Mouse (Mus musculus) lung, postnatal 0 days (tissue): ENCODE results near the gene Hdc. TPM values are rescaled to one million over a fixed set of nuclear protein-coding genes. Genes with fewer than 3 reads are reported as not detected.

Source experiments
- ATAC-seq: fragments of 200-750 bp; cut with Nextera tagmentation; 2 replicates; pipeline ENCODE4 v1.8.0; 2017; ENCODE audit warnings: moderate library complexity
- DNase-seq: peaks from one replicate; pipeline ENCODE4 v3.0.0-alpha.2; 2016; ENCODE audit warnings: low spot score
- H3K27ac ChIP-seq: fragments of 300-500 bp; sonication (generic); 2 replicates; pipeline ENCODE4 v1.5.1; 2014; ENCODE audit warnings: antibody characterized with exemption, mild to moderate bottlenecking, low read length, mixed read lengths
- H3K27me3 ChIP-seq: fragments of 300-500 bp; sonication (generic); replicated peaks from 2 replicates; pipeline ENCODE4 v1.6.1; 2014; ENCODE audit warnings: low read length, mixed read lengths; ENCODE audit not compliant: insufficient read depth
- H3K36me3 ChIP-seq: fragments of 300-500 bp; sonication (generic); 2 replicates; pipeline ENCODE4 v1.6.1; 2014; ENCODE audit warnings: low read length, mixed read lengths; ENCODE audit not compliant: insufficient read depth
- H3K4me1 ChIP-seq: fragments of 300-500 bp; sonication (generic); 2 replicates; pipeline ENCODE4 v1.6.1; 2014; ENCODE audit warnings: antibody characterized with exemption, low read depth, low read length, mixed read lengths; ENCODE audit not compliant: insufficient read depth
- H3K4me2 ChIP-seq: fragments of 300-500 bp; sonication (generic); replicated peaks from 2 replicates; pipeline ENCODE4 v1.6.1; 2014; ENCODE audit warnings: low read depth, mild to moderate bottlenecking, low read length, moderate library complexity, mixed read lengths
- H3K4me3 ChIP-seq: fragments of 300-500 bp; sonication (generic); 2 replicates; pipeline ENCODE4 v1.5.1; 2014; ENCODE audit warnings: low read depth, low read length
- H3K9ac ChIP-seq: fragments of 300-500 bp; sonication (generic); replicated peaks from 2 replicates; pipeline ENCODE4 v1.6.1; 2014; ENCODE audit warnings: low read depth, mild to moderate bottlenecking
- H3K9me3 ChIP-seq: fragments of 300-500 bp; sonication (generic); 2 replicates; pipeline ENCODE4 v1.6.1; 2016; ENCODE audit warnings: low read length, mixed read lengths
- CTCF ChIP-seq: IDR thresholded peaks from 2 replicates; pipeline ENCODE4 v1.5.1; 2016; ENCODE audit warnings: antibody characterized with exemption, mild to moderate bottlenecking
- EP300 ChIP-seq: IDR thresholded peaks from 2 replicates; pipeline ENCODE4 v1.6.1; 2016; ENCODE audit warnings: antibody characterized with exemption, mild to moderate bottlenecking, control low read depth
- WGBS: fragments of 180-500 bp; shearing (Covaris S2); extraction: QIAGEN DNeasy Blood & Tissue Kit; methylation state at CpG from one replicate; pipeline ENCODE4 v1.1.7; 2014; 5-methylcytosine and 5-hydroxymethylcytosine counted together
- polyA plus RNA-seq: library from polyadenylated mRNA; unstranded; fragments of >200 nt; fragmentation: Nextera tagmentation; extraction: Ambion mirVana; gene quantifications from 2 replicates; pipeline ENCODE4 v1.2.1, GENCODE M21; 2015

The Hdc gene
- polyA plus RNA-seq, 1 experiment from 2014 or later: 35.2 TPM

DNA sequence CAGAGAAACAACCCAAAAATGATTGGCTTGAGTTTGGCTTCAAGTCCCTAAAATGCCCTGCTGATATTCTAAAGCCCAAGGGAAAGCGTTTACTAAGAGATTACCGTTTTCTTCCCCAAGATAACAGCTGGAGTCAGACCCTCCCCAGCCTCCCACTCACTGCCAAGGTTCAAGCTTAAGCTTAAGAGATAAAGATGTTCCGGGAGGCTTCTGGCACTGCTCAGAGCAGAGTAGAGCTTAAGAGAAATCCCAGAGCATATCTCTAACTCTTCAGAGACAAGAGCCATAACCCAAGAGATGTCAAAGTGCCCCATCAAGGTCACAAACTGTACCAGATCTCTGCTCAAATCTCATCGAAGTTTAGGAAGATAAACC lies 12.4 kb downstream of the Hdc start:
- Histone ChIP-seq H3K9me3 (no peaks in the 10 kb centered on the region), H3K27ac (no peak overlapping the region), H3K36me3 (no peaks in the 10 kb centered on the region), H3K4me2 (no peak overlapping the region), H3K9ac (no peak overlapping the region), H3K27me3 (no peaks in the 10 kb centered on the region), H3K4me1 (no peaks in the 10 kb centered on the region), H3K4me3 (no peak overlapping the region)
- ATAC-seq (no peak), DNase-seq (no peak)
- WGBS: 53% methylated on average over 4 of the region's 4 CpGs
- TF ChIP-seq CTCF (no peak), EP300 (no peak)

DNA sequence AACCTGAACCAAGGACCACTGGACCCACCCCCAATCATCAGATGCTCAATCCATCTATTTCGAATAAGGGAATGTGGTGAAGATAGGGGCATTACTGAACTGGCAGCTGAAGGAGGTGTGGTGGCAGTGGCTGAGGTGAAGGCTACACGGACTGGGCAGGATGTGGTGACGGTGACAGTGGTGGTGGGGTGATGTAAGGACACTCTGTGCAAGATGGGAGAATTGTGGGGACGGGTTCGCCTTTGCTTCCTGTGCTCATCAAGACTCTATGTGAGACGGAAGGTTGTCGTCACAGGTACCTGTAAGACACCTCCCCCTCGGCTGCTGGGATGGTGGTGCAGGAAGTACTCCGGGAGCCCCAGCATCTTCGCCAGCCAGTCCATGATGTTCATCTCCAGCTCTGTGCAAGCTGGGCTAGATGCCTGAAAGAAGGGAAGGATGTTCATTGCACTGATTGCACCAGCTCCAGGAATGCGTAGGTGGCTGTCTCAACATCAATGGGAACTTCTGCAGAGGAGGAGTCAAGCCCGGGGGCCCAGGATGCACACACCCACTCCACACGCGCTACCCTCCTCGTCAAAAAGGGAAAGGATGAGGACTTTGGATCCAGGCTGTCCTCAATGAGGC lies 12.9 kb downstream of the Hdc start:
- H3K9ac ChIP-seq: no peak overlapping the region
- H3K27ac ChIP-seq: no peak overlapping the region
- no peak overlapping the region for H3K4me3 ChIP-seq
- ATAC-seq: no peak
- no peaks in the 10 kb centered on the region for H3K27me3 ChIP-seq
- H3K4me1 ChIP-seq: no peaks in the 10 kb centered on the region
- TF ChIP-seq EP300 (no peak), CTCF (no peak)
- DNase-seq: no peak
- WGBS: 77% methylated on average over 15 of the region's 15 CpGs
- H3K4me2 ChIP-seq: no peak overlapping the region
- no peaks in the 10 kb centered on the region for H3K36me3 ChIP-seq
- H3K9me3 ChIP-seq: no peaks in the 10 kb centered on the region

DNA sequence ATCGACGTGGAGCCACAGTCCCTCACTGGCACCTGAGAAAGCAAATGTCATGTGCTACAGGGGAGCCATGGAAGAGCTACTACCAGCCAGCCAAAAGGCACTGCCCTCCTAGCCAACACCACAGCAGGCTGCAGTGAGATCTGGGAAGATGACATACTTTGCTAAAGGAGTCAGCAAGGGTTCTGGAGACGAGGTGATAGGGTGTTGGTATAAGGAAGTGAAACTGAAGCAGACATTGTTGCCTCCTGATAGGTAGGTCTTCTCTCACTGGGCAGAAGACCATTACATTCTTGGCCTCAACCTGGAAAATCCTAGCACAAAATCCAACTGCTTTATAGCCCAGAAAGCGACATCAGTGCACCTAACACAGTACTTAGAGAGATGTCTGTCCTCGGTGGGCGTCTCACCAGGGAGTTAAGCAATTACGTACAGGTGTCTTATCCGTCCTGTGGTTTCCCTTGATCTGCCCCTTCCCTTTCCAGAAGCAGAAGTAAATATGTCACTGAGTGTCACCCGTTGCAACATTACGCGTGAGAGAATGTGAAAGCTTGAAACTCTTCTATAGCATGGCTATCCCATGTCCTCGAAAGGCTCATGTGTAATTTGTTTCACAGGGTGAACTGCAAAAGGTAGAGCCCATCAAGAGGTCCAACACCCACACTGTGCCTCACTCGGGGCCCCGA lies 17.0 kb downstream of the Hdc start:
- no peak for ATAC-seq

DNA sequence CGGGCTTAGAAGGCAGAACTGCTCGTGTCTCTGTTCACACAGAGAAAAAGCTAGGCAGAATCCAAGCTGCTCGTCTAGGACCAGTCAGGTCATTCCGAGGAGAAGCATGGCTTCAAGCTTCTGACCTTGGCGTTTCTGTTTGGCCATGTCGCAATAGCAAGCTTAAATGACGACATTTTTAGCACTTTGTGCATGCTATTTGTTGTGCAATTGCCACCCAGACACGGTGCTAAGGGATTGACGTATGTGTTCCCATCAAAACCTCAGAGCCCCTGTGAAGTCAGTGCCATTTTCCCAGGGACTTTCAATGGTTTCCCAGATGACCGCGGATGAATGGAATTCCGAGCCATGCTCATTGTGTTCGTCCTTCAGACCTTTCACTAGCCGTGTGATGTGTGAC lies 18.6 kb downstream of the Hdc start:
- WGBS: 64% methylated on average over 14 of the region's 14 CpGs
- peak; percentile 32 for ATAC-seq
- TF ChIP-seq EP300: peak; percentile 47
- TF ChIP-seq CTCF: no peak

More for the DNA sequence above, 17.0 kb downstream of the Hdc start:
- TF ChIP-seq CTCF (no peak), EP300 (no peak)
- H3K4me3 ChIP-seq: no peak overlapping the region
- no peak for DNase-seq
- no peaks in the 10 kb centered on the region for H3K4me1 ChIP-seq
- H3K36me3 ChIP-seq: no peaks in the 10 kb centered on the region
- no peak overlapping the region for H3K27ac ChIP-seq
- H3K27me3 ChIP-seq: no peaks in the 10 kb centered on the region
- no peaks in the 10 kb centered on the region for H3K9me3 ChIP-seq
- H3K4me2 ChIP-seq: no peak overlapping the region
- WGBS: 83% methylated on average over 14 of the region's 14 CpGs
- no peak overlapping the region for H3K9ac ChIP-seq

DNA sequence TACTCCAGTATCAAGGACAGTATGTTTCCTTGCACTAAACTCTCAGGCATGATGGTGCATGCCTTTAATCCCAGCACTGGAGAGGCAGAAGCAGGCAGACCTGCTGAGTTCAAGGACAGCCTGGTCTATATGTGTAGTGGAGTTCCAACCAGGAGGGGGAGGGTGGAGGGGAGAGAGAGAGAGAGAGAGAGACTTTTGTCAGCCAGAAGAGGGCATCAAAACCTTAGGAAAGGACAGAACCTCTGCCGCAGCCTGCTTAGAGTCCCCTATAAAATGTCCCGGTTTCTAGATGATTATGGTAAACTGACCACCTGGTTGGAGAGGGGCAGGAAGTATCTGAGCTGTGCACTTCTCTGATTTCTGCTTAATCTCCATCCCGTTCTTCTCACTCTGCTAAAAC lies 20.1 kb downstream of the Hdc start:
- H3K4me3 ChIP-seq: no peak overlapping the region
- 9% methylated on average over 3 of the region's 3 CpGs for WGBS

More for the DNA sequence above, 18.6 kb downstream of the Hdc start:
- DNase-seq: peak; percentile 67
- Histone ChIP-seq H3K4me2 (no peak overlapping the region), H3K27ac (no peak overlapping the region), H3K9me3 (no peaks in the 10 kb centered on the region), H3K4me1 (no peaks in the 10 kb centered on the region), H3K27me3 (no peaks in the 10 kb centered on the region), H3K4me3 (no peak overlapping the region), H3K36me3 (no peaks in the 10 kb centered on the region), H3K9ac (no peak overlapping the region)

DNA sequence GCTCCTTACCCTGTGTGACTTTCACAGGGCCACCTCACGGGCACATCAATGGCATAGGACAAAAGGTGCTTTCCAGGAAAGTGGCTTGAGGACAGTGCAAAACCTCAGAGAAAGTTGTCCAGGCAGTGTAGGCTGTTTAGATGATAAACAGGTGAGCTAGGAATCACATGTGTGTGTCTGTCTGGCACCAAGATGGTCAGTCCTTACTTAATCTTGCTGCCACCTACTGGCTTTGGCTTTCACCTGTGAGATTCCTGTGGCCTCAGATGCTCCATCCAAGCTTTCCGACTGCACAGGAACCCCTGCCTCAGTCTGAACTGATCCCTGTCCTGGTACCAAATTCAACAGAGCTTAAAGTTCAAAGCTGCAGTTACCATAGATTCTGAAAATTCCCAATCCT lies 20.7 kb downstream of the Hdc start:
- Histone ChIP-seq H3K4me3 (no peak overlapping the region), H3K36me3 (no peaks in the 10 kb centered on the region), H3K4me2 (no peak overlapping the region), H3K27me3 (no peaks in the 10 kb centered on the region), H3K4me1 (no peaks in the 10 kb centered on the region), H3K9me3 (no peaks in the 10 kb centered on the region), H3K9ac (no peak overlapping the region), H3K27ac (no peak overlapping the region; the same call in 1 of the 2 replicates)
- DNase-seq (no peak), ATAC-seq (no peak)
- TF ChIP-seq EP300 (no peak), CTCF (no peak; the same call in 1 of the 2 replicates)
- 49% methylated on average over 2 of the region's 2 CpGs for WGBS

More for the DNA sequence above, 20.1 kb downstream of the Hdc start:
- Histone ChIP-seq H3K9me3 (no peaks in the 10 kb centered on the region), H3K4me2 (no peak overlapping the region), H3K27me3 (no peaks in the 10 kb centered on the region), H3K27ac (no peak overlapping the region), H3K36me3 (no peaks in the 10 kb centered on the region), H3K4me1 (no peaks in the 10 kb centered on the region), H3K9ac (no peak overlapping the region)
- TF ChIP-seq EP300 (no peak), CTCF (peak; percentile 71)
- peak; percentile 62 for DNase-seq
- ATAC-seq: peak; percentile 57
